Mouse (Mus musculus): ENCODE results near the gene Olfr308. TPM values are rescaled to one million over a fixed set of nuclear protein-coding genes. Genes with fewer than 3 reads are reported as not detected.

The Olfr308 gene
- not detected for total RNA-seq (2023)

DNA sequence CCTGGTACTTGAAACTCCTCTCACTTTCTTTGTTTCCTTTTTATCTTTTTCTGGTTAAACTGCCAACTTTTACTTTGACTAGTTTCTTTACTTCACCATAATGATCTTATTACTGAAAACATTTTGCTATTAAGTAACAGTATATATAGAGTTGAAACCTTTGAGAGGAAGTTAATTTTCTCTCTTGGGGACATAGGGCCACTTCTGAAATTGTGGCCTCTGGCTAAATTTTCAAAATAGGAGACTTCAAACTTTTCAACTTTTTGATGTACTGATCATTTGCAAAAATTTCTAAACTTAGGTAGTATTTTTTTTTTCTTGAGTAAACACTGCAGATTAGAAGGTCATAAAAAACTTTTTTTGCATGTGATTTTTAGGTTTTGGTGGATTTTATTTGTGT lies at the start of gene Olfr308:
Gene Olfr308 (minus strand): TSS at position 101 of the 400 bp plus-strand sequence.

DNA sequence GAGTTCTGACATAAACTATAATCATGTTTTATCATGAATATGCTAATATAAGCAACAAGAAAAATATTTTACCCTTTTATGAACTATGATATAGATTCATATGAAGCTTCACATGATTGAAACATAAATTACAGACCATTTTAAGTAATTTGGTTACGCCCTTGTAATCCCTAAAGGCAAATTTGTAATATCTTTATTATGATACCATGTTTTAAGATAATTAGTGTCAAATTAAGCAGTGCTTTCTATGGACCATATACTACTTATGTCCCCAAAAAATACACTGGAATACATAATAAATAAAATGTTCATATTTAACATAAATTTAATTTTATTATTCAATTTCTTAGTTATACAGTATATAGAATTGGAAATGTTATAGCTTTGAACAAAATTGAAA lies 41.4 kb upstream of the Olfr308 start, which contains the start of gene Olfr305:
Gene Olfr305 (minus strand): TSS at position 101 of the 400 bp plus-strand sequence.

DNA sequence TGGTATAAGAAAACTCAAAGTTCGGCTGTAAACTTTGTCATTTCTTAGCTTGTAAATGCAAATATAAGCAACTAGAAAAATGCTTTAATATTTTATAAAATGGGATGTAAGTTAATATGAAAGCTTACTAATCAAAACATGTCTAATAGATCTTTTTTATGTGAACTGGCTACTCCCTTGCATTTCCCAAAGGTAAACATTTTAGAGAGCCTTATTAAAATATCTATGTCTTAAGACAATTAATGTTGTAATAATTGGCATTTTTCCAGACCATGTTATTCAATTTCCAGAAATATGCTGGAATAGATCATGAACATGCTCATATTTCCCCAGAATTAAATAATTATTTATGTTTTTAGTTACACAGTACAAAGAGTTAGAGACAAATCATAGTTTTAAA lies 12.1 kb upstream of the Olfr308 start, which contains the start of gene Olfr307:
Gene Olfr307 (minus strand): TSS at position 101 of the 400 bp plus-strand sequence.

DNA sequence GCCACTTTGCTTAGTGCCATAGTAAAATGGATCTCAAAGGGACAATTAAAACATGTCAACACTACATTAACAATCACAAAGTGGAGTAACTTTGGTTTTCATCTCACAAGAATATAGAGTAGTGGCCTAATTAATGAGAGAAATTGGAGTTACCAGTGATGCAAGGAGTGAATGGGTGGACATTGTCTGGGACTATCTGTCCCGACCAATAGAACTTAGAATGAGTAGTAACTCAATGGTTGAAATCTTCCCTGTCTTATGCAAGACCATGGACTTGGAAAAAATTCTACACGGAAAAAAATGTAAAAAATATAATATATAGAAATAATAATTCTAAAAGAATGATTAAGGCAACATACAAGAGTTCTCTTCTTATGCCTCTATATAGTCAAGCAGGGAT lies 11.8 kb downstream of the Olfr308 start, which contains the start of gene Olfr309:
Gene Olfr309 (minus strand): TSS at position 101 of the 400 bp plus-strand sequence.

DNA sequence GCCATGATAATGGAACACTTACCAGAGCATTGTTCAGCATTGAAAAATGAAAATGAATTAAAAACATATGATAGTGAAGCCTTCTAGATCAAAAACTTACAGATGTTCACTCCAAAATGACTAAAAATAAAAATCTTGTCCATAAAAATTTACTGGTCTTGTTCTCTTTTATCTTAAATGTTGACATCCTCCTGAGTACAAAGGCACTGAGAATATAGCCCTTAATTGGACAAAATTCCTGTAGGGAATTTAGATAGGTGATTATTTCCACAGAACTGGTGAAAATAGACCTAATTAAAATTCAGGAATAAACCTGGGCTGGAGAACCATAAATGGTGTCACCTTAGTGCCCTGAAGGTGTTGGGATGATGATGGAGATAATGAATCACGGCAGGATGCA lies 48.4 kb downstream of the Olfr308 start, which contains the start of gene Olfr310:
Gene Olfr310 (minus strand): TSS at position 101 of the 400 bp plus-strand sequence.

Other genes with a start within 250 kb of the Olfr308 start
- gene Vmn2r75, start 153.9 kb downstream of the Olfr308 start, total RNA-seq (2023), result not detected
- not detected for gene Vmn2r76, start 79.3 kb downstream of the Olfr308 start, total RNA-seq (2023)
- not detected for gene Olfr310, start 48.5 kb downstream of the Olfr308 start, total RNA-seq (2023)
- gene Olfr309, start 11.9 kb downstream of the Olfr308 start, total RNA-seq (2023), result not detected
- gene Olfr307, start 12.0 kb upstream of the Olfr308 start, total RNA-seq (2023), result not detected
- gene Olfr305, start 41.3 kb upstream of the Olfr308 start, total RNA-seq (2023), result not detected
- not detected for gene Olfr304, start 61.0 kb upstream of the Olfr308 start, total RNA-seq (2023)
- gene Olfr303, start 72.2 kb upstream of the Olfr308 start, total RNA-seq (2023), result not detected
- gene Olfr301, start 78.2 kb upstream of the Olfr308 start, total RNA-seq (2023), result not detected
- gene Olfr299, start 134.3 kb upstream of the Olfr308 start, total RNA-seq (2023), result not detected
- not detected for gene Olfr298, start 166.9 kb upstream of the Olfr308 start, total RNA-seq (2023)
- gene Olfr297, start 194.3 kb upstream of the Olfr308 start, total RNA-seq (2023), result not detected

Data from B cell, adult 67 days (primary cell).